Mouse (Mus musculus): ENCODE results near the gene Blm.

DNA sequence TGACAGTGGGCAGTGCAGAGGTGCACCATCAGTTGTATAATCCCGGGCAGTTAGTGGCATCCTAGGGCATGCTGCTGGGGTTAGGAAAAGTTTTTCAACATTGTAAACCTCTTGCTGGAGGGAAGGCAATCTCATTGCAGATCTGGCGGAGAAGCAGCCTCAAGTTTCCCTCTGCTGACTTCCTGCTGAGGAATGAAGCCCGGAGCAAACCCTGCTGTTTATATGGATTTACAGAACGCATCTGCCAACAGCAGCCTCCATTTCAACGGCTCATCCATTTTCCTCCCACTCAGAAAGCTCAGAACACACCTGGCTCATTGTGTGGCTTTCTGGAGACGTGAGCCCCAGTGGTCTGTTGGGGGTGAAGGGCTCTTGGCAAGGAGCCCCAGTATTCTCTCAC, 78.6 kb downstream of the Blm start:
- no peak for TF ChIP-seq CTCF (conservative IDR thresholded peaks at IDR 0.05; ENCODE audit: low read length)
- TF ChIP-seq NANOG (IDR thresholded peaks at IDR 0.05; ENCODE audit: borderline replicate concordance, low read length), result no peak
- no peak for TF ChIP-seq POU5F1 (IDR thresholded peaks at IDR 0.05; ENCODE audit: borderline replicate concordance, low read length)
